11 mouse cellular contexts compared by ENCODE assay signal in the genomic region with DNA sequence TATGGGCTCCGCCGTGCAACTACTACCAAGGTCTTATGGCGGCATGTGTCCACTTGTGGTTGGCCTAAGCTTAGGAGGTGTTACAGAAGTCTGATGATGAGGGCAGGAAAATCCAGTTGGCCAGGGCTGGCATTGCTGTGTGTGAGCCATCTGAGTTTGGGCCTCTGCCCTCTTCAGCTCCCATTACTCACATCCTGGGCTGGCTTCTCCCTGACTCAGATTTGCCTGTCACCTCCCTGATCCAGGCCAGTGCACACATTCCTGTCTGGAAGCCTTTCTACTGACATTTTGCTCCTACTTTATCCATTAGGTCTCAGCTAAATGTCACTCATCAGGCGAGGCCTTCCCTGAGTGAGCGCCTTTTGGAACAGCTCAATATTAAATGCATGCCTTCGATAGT. TPM values are rescaled to one million over a fixed set of nuclear protein-coding genes. Genes with fewer than 3 reads are reported as not detected.
DNase-seq lines count a peak whose midpoint lies in the region; ATAC-seq lines count a peak whose summit lies in the region.
"Had no signal": no experiment of that assay in that cellular context is flagged by ENCODE, and none has a peak within 500 bp of the region (broad histone marks: within the 10 kb centered on the region; RNA-seq: fewer than 3 reads in every experiment).

No protein-coding gene starts in this region.

- intact Hi-C loops in heart, postnatal 25 days (cut with DNase I) = loop anchor here (10.0 kb wide), 1 partner anchor 1456 kb away; no protein-coding TSS in a partner anchor

- no peak overlapping the region for H3K4me2 ChIP-seq in kidney, embryonic 16.5 days (replicated peaks; ENCODE audit: low read depth, low read length)

- ATAC-seq in kidney, embryonic 16.5 days (ENCODE audit: low FRiP score, low TSS enrichment) = peak; percentile 58; the same call in 1 of the 2 replicates
- no peak for ATAC-seq in erythroblast, adult 5-6 weeks (replicated peaks; ENCODE audit: low FRiP score, poor library complexity, severe bottlenecking)
- ATAC-seq in inflammation-experienced regulatory T-cells, adult 6 months = no peak
- ATAC-seq: CD4-positive, CD25-positive, alpha-beta regulatory T cell, adult 4 months had no signal

- no peaks in the 10 kb centered on the region for H3K27me3 ChIP-seq in kidney, embryonic 16.5 days (ENCODE audit: insufficient read depth, low read length)

- H3K27ac ChIP-seq in kidney, embryonic 16.5 days (ENCODE audit: low read length) = no peak overlapping the region

- H3K9ac ChIP-seq in kidney, embryonic 16.5 days (replicated peaks; ENCODE audit: low read length) = no peak overlapping the region

- DNase-seq in kidney, postnatal 25 days = no peak
- peak; percentile 83 for DNase-seq in adrenal gland, adult 2 months
- peak; percentile 69 for DNase-seq in gastrocnemius, postnatal 25 days
- peak; percentile 54 for DNase-seq in heart, postnatal 25 days (ENCODE audit: low spot score)
- no peak for DNase-seq in spleen, postnatal 36 days (ENCODE audit: low spot score in 2 of 2)
- DNase-seq: cerebellum, adult 11-12 months; kidney, postnatal 36 days had no signal

- no peaks in the 10 kb centered on the region for H3K36me3 ChIP-seq in kidney, embryonic 16.5 days (ENCODE audit: insufficient read depth, low read length)

- WGBS in kidney, embryonic 16.5 days = 78% methylated on average over 6 of the region's 6 CpGs

- H3K9me3 ChIP-seq in kidney, embryonic 16.5 days (ENCODE audit: low read length) = no peaks in the 10 kb centered on the region

- peaks cover 46% of the 10 kb centered on the region for H3K4me1 ChIP-seq in kidney, embryonic 16.5 days (ENCODE audit: insufficient read depth, low read length)

- H3K4me3 ChIP-seq in kidney, embryonic 16.5 days (ENCODE audit: low read length) = no peak overlapping the region

RNA-seq across cellular contexts. Expression of gene Daam1, which starts 57.5 kb away (rescaled TPM):
- 8.6 and 10.0 TPM in 2 replicates for polyA plus RNA-seq in kidney, embryonic 16.5 days (2015; fragmentation: Nextera tagmentation; extraction: Ambion mirVana)
- total RNA-seq in adrenal gland, adult 2 months (2021) = 10 to 100 TPM; 21.0 to 22.3 TPM
- polyA plus RNA-seq in adrenal gland, adult 2 months (2012; rRNA removed) = 1.7 and 2.3 TPM in 2 replicates
- total RNA-seq in gastrocnemius, postnatal 25 days (2021) = 10 to 100 TPM; 10.4 to 13.8 TPM
- total RNA-seq in heart, postnatal 25 days (2021) = 10 to 100 TPM; 78.6 to 79.5 TPM
- 39.4 and 45.4 TPM in 2 replicates for total RNA-seq in erythroblast, adult 5-6 weeks (2015; ENCODE audit: low replicate concordance)
- 59.4 and 83.1 TPM in 2 replicates for total RNA-seq in erythroblast, adult 5-6 weeks (2017; ENCODE audit: low replicate concordance)
- polyA plus RNA-seq in inflammation-experienced regulatory T-cells, adult 6 months (2017; shearing (Covaris generic)) = 1 to 10 TPM; 1.4 to 3.0 (median 1.6) TPM

Comparison
In these comparisons a context has a peak if more than half of its experiments do, and no peak if none do; other contexts are left out.
1. DNase-seq: peak in adrenal gland, adult 2 months (single experiment), gastrocnemius, postnatal 25 days (single experiment) and heart, postnatal 25 days (single experiment); none in kidney, postnatal 25 days (0 of 2) and spleen, postnatal 36 days (0 of 2).